Mouse (Mus musculus) myocyte (in vitro differentiated cells): ENCODE data around the gene Tbc1d9.

ENCODE experiments used
- E2F4 ChIP-seq: IDR thresholded peaks from one replicate; pipeline ENCODE4 v1.6.1; 2011; ENCODE audit warnings: mild to moderate bottlenecking, control low read depth, moderate library complexity; ENCODE audit not compliant: insufficient read depth
- MAX ChIP-seq: IDR thresholded peaks from one replicate; pipeline ENCODE4 v1.6.1; 2011; ENCODE audit warnings: low read depth, mild to moderate bottlenecking, control low read depth
- MYOD1 ChIP-seq, 3 experiments: IDR thresholded peaks; one replicate each; pipeline ENCODE4 v1.6.1; 2011; ENCODE audit warnings: control low read depth in 2 of 3, low read depth in 2 of 3, mild to moderate bottlenecking in 2 of 3, moderate library complexity in 1 of 3; ENCODE audit not compliant: insufficient read length in 2 of 3, control insufficient read depth in 1 of 3
- POLR2A ChIP-seq: IDR thresholded peaks from one replicate; pipeline ENCODE4 v1.6.1; 2011; ENCODE audit warnings: low read depth, mild to moderate bottlenecking, control low read depth, moderate library complexity; ENCODE audit not compliant: insufficient read length
- POLR2AphosphoS2 ChIP-seq: IDR thresholded peaks from one replicate; pipeline ENCODE4 v1.6.1; 2011; ENCODE audit warnings: low read depth, control low read depth; ENCODE audit not compliant: insufficient read length
- USF1 ChIP-seq: IDR thresholded peaks from one replicate; pipeline ENCODE4 v1.6.1; 2011; ENCODE audit warnings: low read depth, mild to moderate bottlenecking, control low read depth, moderate library complexity

DNA sequence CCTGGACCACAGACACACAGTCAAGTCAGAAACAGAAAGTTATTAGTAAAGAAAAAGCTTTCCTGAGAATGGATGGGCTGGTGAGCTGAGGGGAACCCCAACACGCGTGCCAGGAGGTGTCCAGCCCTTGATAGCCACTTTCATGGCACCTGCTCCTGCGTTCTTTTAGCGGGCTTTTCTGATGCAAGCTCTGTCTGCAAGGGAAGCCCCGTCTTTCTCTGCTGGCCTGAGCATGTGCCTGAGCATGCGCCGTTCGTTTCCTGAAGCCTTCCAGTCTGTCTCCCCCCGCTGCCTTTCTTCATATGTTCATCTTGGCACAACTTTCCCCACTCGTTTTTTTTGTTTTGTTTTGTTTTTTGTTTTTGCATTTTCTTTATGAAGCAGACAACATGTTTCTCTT is 10.5 kb downstream of the Tbc1d9 start:
- TF ChIP-seq POLR2A = no peak
- TF ChIP-seq MYOD1 (IDR thresholded peaks at IDR 0.05; ENCODE audit: control insufficient read depth in 1 of 3, insufficient read length in 2 of 3, low read depth in 2 of 3) = no peak
- TF ChIP-seq E2F4 = no peak
- TF ChIP-seq POLR2AphosphoS2 = no peak
- no peak for TF ChIP-seq USF1
- TF ChIP-seq MAX = no peak
